Mouse (Mus musculus) kidney, postnatal 0 days (tissue): ENCODE results near the gene Gm906. TPM values are rescaled to one million over a fixed set of nuclear protein-coding genes. Genes with fewer than 3 reads are reported as not detected.

Source experiments
- microRNA-seq: library from miRNA; unstranded; fragments of <30 nt; microRNA quantifications from one replicate; pipeline ENCODE4, GENCODE M21; 2016
- polyA plus RNA-seq: library from polyadenylated mRNA; unstranded; fragments of >200 nt; fragmentation: Nextera tagmentation; extraction: Ambion mirVana; gene quantifications from 2 replicates; pipeline ENCODE4 v1.2.1, GENCODE M21; 2015

Gene Gm906
- polyA plus RNA-seq, 1 experiment from 2014 or later, result 0.09 TPM

Small RNA genes within 50 kb of the gene (microRNA-seq; reads per million reads assigned to microRNA genes)
- gene Gm24017, result not detected

Other genes starting within 250 kb of the Gm906 start
- gene Fbxw17, start 167.6 kb upstream of the Gm906 start, polyA plus RNA-seq, result 22.3 and 22.6 TPM in 2 replicates
- not detected in 2 replicates for gene Gm47429, start 193.6 kb upstream of the Gm906 start, polyA plus RNA-seq
- not detected in 2 replicates for gene Nutm2, start 217.0 kb upstream of the Gm906 start, polyA plus RNA-seq